Comparison of ENCODE assay signal across 20 mouse cellular contexts in the genomic region with DNA sequence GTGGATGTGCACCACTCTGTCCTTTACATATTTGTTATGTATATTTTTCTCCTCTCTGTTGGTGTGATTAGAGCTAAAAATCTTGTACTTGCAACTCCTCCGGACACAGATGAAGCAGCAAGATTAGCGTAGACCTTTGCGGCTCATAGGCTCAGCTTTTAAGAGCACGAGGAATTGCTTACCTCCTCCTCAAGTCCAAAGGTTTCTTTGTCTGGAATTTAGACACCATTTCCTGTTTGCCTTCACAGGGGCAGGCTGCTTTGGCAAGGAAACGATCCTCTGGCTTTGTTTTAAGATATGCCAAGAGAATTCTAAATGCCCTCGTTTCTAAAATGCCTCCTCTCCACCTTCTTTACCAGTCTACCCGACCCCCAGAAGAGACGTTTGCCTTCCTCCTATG. TPM values are rescaled to one million over a fixed set of nuclear protein-coding genes. Genes with fewer than 3 reads are reported as not detected.
DNase-seq lines count a peak whose midpoint lies in the region; ATAC-seq and TF ChIP-seq lines count a peak whose summit lies in the region.
"Had no signal": no experiment of that assay in that cellular context is flagged by ENCODE, and none has a peak within 500 bp of the region (broad histone marks: within the 10 kb centered on the region; RNA-seq: fewer than 3 reads in every experiment).

No protein-coding gene starts in this region.

- no peaks in the 10 kb centered on the region for H3K4me1 ChIP-seq in lung, embryonic 15.5 days
- H3K4me1 ChIP-seq in intestine, postnatal 0 days (replicated peaks; ENCODE audit: control insufficient read depth, insufficient read depth, low read length) = no peaks in the 10 kb centered on the region
- H3K4me1 ChIP-seq: heart, embryonic 15.5 days; hindbrain, embryonic 10.5 days; limb, embryonic 13.5 days; midbrain, embryonic 10.5 days; neural tube, embryonic 12.5 days had no signal

- no peaks in the 10 kb centered on the region for H3K27me3 ChIP-seq in lung, embryonic 15.5 days
- no peaks in the 10 kb centered on the region for H3K27me3 ChIP-seq in intestine, postnatal 0 days (replicated peaks; ENCODE audit: control insufficient read depth, insufficient read depth, low read length)
- H3K27me3 ChIP-seq: heart, embryonic 15.5 days; limb, embryonic 13.5 days; neural tube, embryonic 12.5 days had no signal

- no peak overlapping the region for H3K4me2 ChIP-seq in lung, embryonic 15.5 days
- no peak overlapping the region for H3K4me2 ChIP-seq in intestine, postnatal 0 days (replicated peaks; ENCODE audit: low read depth)
- H3K4me2 ChIP-seq: heart, embryonic 15.5 days; limb, embryonic 13.5 days; neural tube, embryonic 12.5 days had no signal

- no peak for DNase-seq in lung, adult 18-20 months
- peak; percentile 12 for DNase-seq in kidney, postnatal 14 days
- peak; percentile 61 for DNase-seq in yolk sac, embryonic 10.5 days (ENCODE audit: low spot score)
- DNase-seq in left cerebral cortex, adult 9 months (ENCODE audit: low spot score in 2 of 2) = no peak
- DNase-seq: cerebellum, adult 11 months; cerebellum, postnatal 14 days; heart, adult 18-20 months; right cerebral cortex, postnatal 14 days had no signal

- H3K36me3 ChIP-seq in lung, embryonic 15.5 days = no peaks in the 10 kb centered on the region
- H3K36me3 ChIP-seq in intestine, postnatal 0 days (ENCODE audit: control insufficient read depth, insufficient read depth) = no peaks in the 10 kb centered on the region
- H3K36me3 ChIP-seq: heart, embryonic 15.5 days; hindbrain, embryonic 10.5 days; limb, embryonic 13.5 days; midbrain, embryonic 10.5 days; neural tube, embryonic 12.5 days had no signal

- no peak for ATAC-seq in lung, embryonic 15.5 days (ENCODE audit: borderline replicate concordance, extremely low read depth, low FRiP score, low TSS enrichment)
- peak; percentile 69 for ATAC-seq in intestine, postnatal 0 days
- no peak for ATAC-seq in erythroid progenitor cell, adult 5-6 weeks (replicated peaks; ENCODE audit: low FRiP score, poor library complexity, severe bottlenecking)
- ATAC-seq: forebrain, embryonic 16.5 days; inflammation-experienced regulatory T-cells, adult 6 months had no signal

- no peak overlapping the region for H3K4me3 ChIP-seq in lung, embryonic 15.5 days
- H3K4me3 ChIP-seq in intestine, postnatal 0 days (ENCODE audit: low read depth, low read length) = no peak overlapping the region
- H3K4me3 ChIP-seq: heart, embryonic 15.5 days; hindbrain, embryonic 10.5 days; limb, embryonic 13.5 days; midbrain, embryonic 10.5 days; neural tube, embryonic 12.5 days had no signal

- no peak overlapping the region for H3K9ac ChIP-seq in lung, embryonic 15.5 days
- H3K9ac ChIP-seq in intestine, postnatal 0 days (ENCODE audit: low read depth, low read length) = no peak overlapping the region
- H3K9ac ChIP-seq: heart, embryonic 15.5 days; limb, embryonic 13.5 days; neural tube, embryonic 12.5 days had no signal

- WGBS in lung, embryonic 15.5 days = 42% methylated on average over 8 of the region's 8 CpGs
- WGBS in intestine, postnatal 0 days = 35% methylated on average over 8 of the region's 8 CpGs

- no peaks in the 10 kb centered on the region for H3K9me3 ChIP-seq in lung, embryonic 15.5 days
- H3K9me3 ChIP-seq in intestine, postnatal 0 days (ENCODE audit: control insufficient read depth) = no peaks in the 10 kb centered on the region
- H3K9me3 ChIP-seq: heart, embryonic 15.5 days; hindbrain, embryonic 10.5 days; limb, embryonic 13.5 days; midbrain, embryonic 10.5 days; neural tube, embryonic 12.5 days had no signal

- 0 out of 2 replicates have a peak overlapping the region, but pooled peaks have one; percentile 10 for H3K27ac ChIP-seq in lung, embryonic 15.5 days
- H3K27ac ChIP-seq in intestine, postnatal 0 days (ENCODE audit: low read depth, low read length) = no peak overlapping the region
- H3K27ac ChIP-seq: heart, embryonic 15.5 days; hindbrain, embryonic 10.5 days; limb, embryonic 13.5 days; midbrain, embryonic 10.5 days; neural tube, embryonic 12.5 days had no signal

- TF ChIP-seq CTCF in intestine, postnatal 0 days (IDR thresholded peaks at IDR 0.05; ENCODE audit: low read depth) = no peak

RNA-seq across cellular contexts. Expression of gene Bmx, which starts 24.6 kb away (rescaled TPM):
- polyA plus RNA-seq in lung, embryonic 15.5 days (2015; fragmentation: Nextera tagmentation; extraction: Ambion mirVana) = 1.2 and 1.4 TPM in 2 replicates
- polyA plus RNA-seq in intestine, postnatal 0 days (2015; fragmentation: Nextera tagmentation; extraction: Ambion mirVana) = 0.67 and 0.76 TPM in 2 replicates
- total RNA-seq in erythroid progenitor cell, adult 5-6 weeks (2015; ENCODE audit: low replicate concordance) = 2.5 TPM in 1 of 2 replicates, not detected in the other
- total RNA-seq in erythroid progenitor cell, adult 5-6 weeks (2017; ENCODE audit: low replicate concordance) = 0.61 and 3.9 TPM in 2 replicates
- total RNA-seq: ES-E14 had no signal
- polyA plus RNA-seq: inflammation-experienced regulatory T-cells, adult 6 months had no signal

RNA-seq across cellular contexts. Expression of gene Pir, which starts 35.8 kb away (rescaled TPM):
- 14.1 and 16.7 TPM in 2 replicates for polyA plus RNA-seq in lung, embryonic 15.5 days (2015; fragmentation: Nextera tagmentation; extraction: Ambion mirVana)
- polyA plus RNA-seq in intestine, postnatal 0 days (2015; fragmentation: Nextera tagmentation; extraction: Ambion mirVana) = 5.7 and 6.1 TPM in 2 replicates
- total RNA-seq in erythroid progenitor cell, adult 5-6 weeks (2015; ENCODE audit: low replicate concordance) = 27.7 and 32.1 TPM in 2 replicates
- 37.7 and 38.7 TPM in 2 replicates for total RNA-seq in erythroid progenitor cell, adult 5-6 weeks (2017; ENCODE audit: low replicate concordance)
- total RNA-seq: monocyte, adult 5-6 weeks had no signal
- polyA plus RNA-seq: inflammation-experienced regulatory T-cells, adult 6 months had no signal

Comparison
In these comparisons a context has a peak if more than half of its experiments do, and no peak if none do; other contexts are left out.
1. DNase-seq: peak in kidney, postnatal 14 days (single experiment) and yolk sac, embryonic 10.5 days (single experiment); none in lung, adult 18-20 months (0 of 2) and left cerebral cortex, adult 9 months (0 of 2).